Mouse (Mus musculus) heart, embryonic 16.5 days (tissue): ENCODE measurements around the gene Tubgcp4. TPM values are rescaled to one million over a fixed set of nuclear protein-coding genes. Genes with fewer than 3 reads are reported as not detected.

Experiments
- ATAC-seq: fragments of 200-750 bp; cut with Nextera tagmentation; replicated peaks from 2 replicates; pipeline ENCODE4 v1.8.0; 2017; ENCODE audit warnings: moderate number of reproducible peaks; ENCODE audit not compliant: insufficient read depth, low FRiP score; ENCODE audit errors: extremely low read depth
- H3K27ac ChIP-seq: fragments of 300-500 bp; sonication (generic); 2 replicates; pipeline ENCODE4 v1.5.1; 2014; ENCODE audit warnings: mild to moderate bottlenecking, low read length, control low read depth, moderate library complexity
- H3K27me3 ChIP-seq: fragments of 300-500 bp; sonication (generic); 2 replicates; pipeline ENCODE4 v1.6.1; 2014; ENCODE audit warnings: low read length, mixed read lengths; ENCODE audit not compliant: control insufficient read depth, insufficient read depth
- H3K36me3 ChIP-seq: fragments of 300-500 bp; sonication (generic); 2 replicates; pipeline ENCODE4 v1.6.1; 2014; ENCODE audit not compliant: control insufficient read depth, insufficient read depth
- H3K4me1 ChIP-seq: fragments of 300-500 bp; sonication (generic); 2 replicates; pipeline ENCODE4 v1.6.1; 2014; ENCODE audit warnings: low read length, mixed read lengths; ENCODE audit not compliant: control insufficient read depth, insufficient read depth
- H3K4me2 ChIP-seq: fragments of 300-500 bp; sonication (generic); 2 replicates; pipeline ENCODE4 v1.6.1; 2014; ENCODE audit warnings: low read depth, mild to moderate bottlenecking, control low read depth, low read length
- H3K4me3 ChIP-seq: fragments of 300-500 bp; sonication (generic); 2 replicates; pipeline ENCODE4 v1.5.1; 2014; ENCODE audit warnings: mild to moderate bottlenecking, control low read depth, low read length
- H3K9ac ChIP-seq: fragments of 300-500 bp; sonication (generic); 2 replicates; pipeline ENCODE4 v1.6.1; 2014; ENCODE audit warnings: low read length, control low read depth
- H3K9me3 ChIP-seq: fragments of 300-500 bp; sonication (generic); replicated peaks from 2 replicates; pipeline ENCODE4 v1.6.1; 2016; ENCODE audit warnings: low read length; ENCODE audit not compliant: control insufficient read depth
- WGBS: fragments of 180-500 bp; shearing (Covaris S2); extraction: QIAGEN DNeasy Blood & Tissue Kit; methylation state at CpG from one replicate; pipeline ENCODE4 v1.1.7; 2014; 5-methylcytosine and 5-hydroxymethylcytosine counted together
- polyA plus RNA-seq: library from polyadenylated mRNA; unstranded; fragments of >200 nt; fragmentation: Nextera tagmentation; extraction: Ambion mirVana; gene quantifications from 2 replicates; pipeline ENCODE4 v1.2.1, GENCODE M21; 2015

The Tubgcp4 gene
- polyA plus RNA-seq, 1 experiment from 2014 or later: 36.1 TPM

DNA sequence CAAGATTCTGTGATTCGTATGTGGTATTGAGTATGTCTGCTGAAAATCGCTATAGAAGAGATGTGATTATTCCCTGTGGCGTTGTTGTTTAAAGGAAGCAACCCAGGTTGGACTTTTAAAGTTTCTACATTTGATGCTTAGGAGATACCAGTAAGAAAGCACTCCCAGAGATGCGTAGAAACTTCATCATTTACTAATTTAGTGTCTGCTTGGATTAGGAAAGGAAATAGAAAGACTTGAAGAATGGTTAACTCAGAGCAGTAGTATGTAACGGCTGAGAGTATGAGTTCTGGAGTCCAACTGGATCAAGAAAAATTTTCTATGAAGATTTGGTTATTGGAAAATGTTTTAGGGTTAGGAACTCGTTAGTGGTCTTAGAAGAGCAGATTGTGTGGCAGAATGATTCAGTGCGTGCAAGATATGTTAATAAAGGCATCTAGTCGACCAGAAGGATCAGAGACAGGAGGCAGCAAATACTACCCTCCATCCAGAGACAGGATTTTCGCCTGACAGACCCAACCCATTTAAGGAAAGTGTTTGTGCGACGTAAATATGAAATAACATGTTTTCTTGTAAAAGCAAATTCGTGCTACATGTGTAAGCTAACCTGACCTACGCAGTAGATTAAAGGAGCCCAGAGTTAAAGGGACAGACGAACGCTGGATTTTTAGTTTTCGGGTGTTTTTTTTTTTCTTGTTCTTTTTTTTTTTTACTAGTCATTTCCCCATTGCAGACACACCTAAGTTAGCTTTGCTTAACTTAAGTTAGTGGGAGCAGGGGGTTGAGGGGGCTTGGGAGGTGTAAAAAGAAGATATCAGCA lies 29.0 kb upstream of the Tubgcp4 start:
- no peaks in the 10 kb centered on the region for H3K9me3 ChIP-seq
- peaks cover 23% of the 10 kb centered on the region for H3K4me1 ChIP-seq
- WGBS: 68% methylated on average over 16 of the region's 16 CpGs
- H3K4me2 ChIP-seq: peak overlapping the region; percentile 94
- H3K4me3 ChIP-seq: peak overlapping the region; percentile 82
- H3K36me3 ChIP-seq: peaks cover 15% of the 10 kb centered on the region
- H3K9ac ChIP-seq: peak overlapping the region; percentile 80
- peak overlapping the region; percentile 99 for H3K27ac ChIP-seq
- no peak for ATAC-seq
- no peaks in the 10 kb centered on the region for H3K27me3 ChIP-seq

DNA sequence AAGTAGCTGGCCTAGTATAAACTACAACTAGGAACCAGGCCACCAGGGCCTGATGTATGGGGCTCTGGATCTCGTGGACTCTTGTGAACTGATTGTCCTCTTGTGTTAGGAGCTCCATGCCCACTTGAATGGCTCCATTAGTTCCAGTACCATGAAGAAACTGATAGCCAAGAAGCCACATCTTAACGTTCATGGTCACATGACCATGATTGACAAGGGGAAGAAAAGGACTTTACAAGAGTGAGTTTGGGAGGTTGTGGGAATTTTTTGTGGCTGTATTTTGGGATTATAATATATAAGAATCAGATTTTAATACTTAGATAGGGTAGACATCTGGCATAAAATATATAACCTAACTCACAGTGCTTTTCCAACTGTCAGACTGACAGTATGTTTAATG lies 28.0 kb upstream of the Tubgcp4 start:
- Histone ChIP-seq H3K4me2 (no peak overlapping the region), H3K27ac (no peak overlapping the region), H3K4me3 (no peak overlapping the region), H3K4me1 (peaks cover 23% of the 10 kb centered on the region), H3K9ac (no peak overlapping the region), H3K27me3 (no peaks in the 10 kb centered on the region), H3K36me3 (peaks cover 15% of the 10 kb centered on the region), H3K9me3 (no peaks in the 10 kb centered on the region)
- WGBS: 65% methylated on average over 2 of the region's 2 CpGs
- ATAC-seq: no peak

DNA sequence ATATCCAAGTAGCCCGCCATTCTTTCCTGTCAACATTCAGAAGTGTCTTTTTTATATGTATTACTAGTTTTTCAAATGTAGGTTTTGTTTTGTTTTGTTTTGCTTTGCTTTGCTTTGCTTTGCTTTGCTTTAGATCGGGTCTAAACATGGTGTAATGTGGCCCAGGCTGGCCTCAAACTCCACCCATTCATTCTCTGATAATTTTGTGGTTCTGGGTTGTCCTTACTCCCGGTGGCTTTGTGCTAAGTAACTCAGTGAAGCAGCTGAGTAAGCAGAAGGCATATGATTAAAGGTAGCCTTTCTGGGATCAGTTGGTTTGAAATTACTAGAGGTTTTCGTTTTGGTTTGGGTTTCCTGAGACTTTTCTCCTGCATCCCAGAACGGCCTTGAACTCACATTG lies 20.8 kb upstream of the Tubgcp4 start:
- H3K36me3 ChIP-seq: peaks cover 14% of the 10 kb centered on the region

DNA sequence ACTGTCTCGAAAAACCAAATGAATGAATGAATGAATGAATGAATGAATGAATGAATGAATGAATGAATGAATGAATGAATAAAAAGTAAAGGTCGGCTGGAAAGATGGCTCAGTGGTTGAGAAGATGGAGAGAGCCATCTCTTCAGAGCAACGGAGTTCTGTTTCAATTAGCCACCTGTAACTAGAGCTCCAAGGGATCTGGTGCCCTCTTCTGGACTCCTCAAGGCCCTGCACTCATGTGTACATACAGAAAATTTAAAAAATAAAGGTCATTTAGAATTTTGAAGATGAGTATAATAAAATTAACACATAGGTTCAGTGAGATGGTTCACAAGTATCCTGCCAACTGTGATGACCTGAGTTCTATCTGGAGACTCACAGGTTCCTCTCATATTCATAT lies 17.4 kb upstream of the Tubgcp4 start:
- no peak overlapping the region for H3K4me3 ChIP-seq
- H3K9ac ChIP-seq: no peak overlapping the region
- H3K4me1 ChIP-seq: no peaks in the 10 kb centered on the region
- peaks cover 14% of the 10 kb centered on the region for H3K36me3 ChIP-seq
- no peak for ATAC-seq
- no peaks in the 10 kb centered on the region for H3K27me3 ChIP-seq
- H3K9me3 ChIP-seq: no peaks in the 10 kb centered on the region
- H3K4me2 ChIP-seq: no peak overlapping the region
- H3K27ac ChIP-seq: no peak overlapping the region
- 82% methylated on average over 3 of the region's 3 CpGs for WGBS

More for the DNA sequence above, 20.8 kb upstream of the Tubgcp4 start:
- Histone ChIP-seq H3K27ac (no peak overlapping the region), H3K4me1 (no peaks in the 10 kb centered on the region), H3K9me3 (no peaks in the 10 kb centered on the region), H3K27me3 (no peaks in the 10 kb centered on the region), H3K9ac (no peak overlapping the region), H3K4me2 (no peak overlapping the region), H3K4me3 (no peak overlapping the region)
- ATAC-seq: no peak
- WGBS: 80% methylated on average over 5 of the region's 5 CpGs

DNA sequence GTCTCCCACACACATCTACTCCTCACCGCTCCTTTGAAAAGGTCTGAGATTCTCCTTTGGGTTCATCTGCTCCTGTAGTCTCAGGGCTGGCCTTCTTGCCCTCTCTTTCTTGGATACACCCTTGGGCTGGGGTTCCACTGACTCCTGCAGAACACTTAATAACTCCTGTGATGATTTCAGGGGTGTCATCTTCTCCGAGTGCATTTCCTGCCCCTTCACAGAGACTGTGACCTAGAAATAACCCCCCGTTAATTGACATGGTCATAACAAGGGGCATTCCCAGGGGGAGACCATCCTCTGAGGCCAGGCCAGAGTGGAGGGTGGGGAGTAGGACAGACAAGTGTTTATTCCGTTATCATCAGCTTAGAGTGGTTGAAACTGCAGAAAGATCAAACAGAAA lies 1.3 kb upstream of the Tubgcp4 start:
- H3K27ac ChIP-seq: no peak overlapping the region
- H3K27me3 ChIP-seq: no peaks in the 10 kb centered on the region
- no peaks in the 10 kb centered on the region for H3K9me3 ChIP-seq
- H3K4me2 ChIP-seq: peak overlapping the region; percentile 85
- WGBS: 41% methylated on average over 4 of the region's 4 CpGs
- H3K36me3 ChIP-seq: peaks cover 8% of the 10 kb centered on the region
- peaks cover 18% of the 10 kb centered on the region for H3K4me1 ChIP-seq
- H3K9ac ChIP-seq: peak overlapping the region; percentile 89
- H3K4me3 ChIP-seq: peak overlapping the region; percentile 97
- no peak for ATAC-seq

DNA sequence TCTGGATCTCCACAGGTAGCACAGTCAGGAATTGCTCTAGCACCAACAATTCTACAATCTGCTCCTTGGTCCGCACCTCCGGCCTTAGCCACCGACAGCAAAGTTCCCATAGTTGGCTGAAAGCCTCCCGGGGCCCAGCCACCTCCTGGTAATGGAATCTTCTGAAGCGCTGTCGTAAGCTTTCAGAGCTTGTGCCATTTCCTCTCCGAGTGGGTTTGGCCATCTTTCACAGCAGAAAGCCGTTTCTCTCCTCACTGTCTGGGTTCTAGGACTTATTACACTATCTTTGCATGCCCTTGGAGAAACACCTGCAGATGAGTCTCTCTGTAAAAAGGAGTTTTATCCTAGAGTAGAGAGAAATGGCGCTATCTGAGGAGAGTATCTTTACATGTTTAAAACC lies 552 bp upstream of the Tubgcp4 start:
- WGBS: 2% methylated on average over 9 of the region's 9 CpGs
- peak overlapping the region; percentile 89 for H3K9ac ChIP-seq
- peak overlapping the region; percentile 97 for H3K4me3 ChIP-seq
- H3K27me3 ChIP-seq: no peaks in the 10 kb centered on the region
- ATAC-seq: no peak
- H3K9me3 ChIP-seq: no peaks in the 10 kb centered on the region
- H3K4me1 ChIP-seq: peaks cover 18% of the 10 kb centered on the region
- peaks cover 8% of the 10 kb centered on the region for H3K36me3 ChIP-seq
- H3K27ac ChIP-seq: peak overlapping the region; percentile 90
- peak overlapping the region; percentile 85 for H3K4me2 ChIP-seq

DNA sequence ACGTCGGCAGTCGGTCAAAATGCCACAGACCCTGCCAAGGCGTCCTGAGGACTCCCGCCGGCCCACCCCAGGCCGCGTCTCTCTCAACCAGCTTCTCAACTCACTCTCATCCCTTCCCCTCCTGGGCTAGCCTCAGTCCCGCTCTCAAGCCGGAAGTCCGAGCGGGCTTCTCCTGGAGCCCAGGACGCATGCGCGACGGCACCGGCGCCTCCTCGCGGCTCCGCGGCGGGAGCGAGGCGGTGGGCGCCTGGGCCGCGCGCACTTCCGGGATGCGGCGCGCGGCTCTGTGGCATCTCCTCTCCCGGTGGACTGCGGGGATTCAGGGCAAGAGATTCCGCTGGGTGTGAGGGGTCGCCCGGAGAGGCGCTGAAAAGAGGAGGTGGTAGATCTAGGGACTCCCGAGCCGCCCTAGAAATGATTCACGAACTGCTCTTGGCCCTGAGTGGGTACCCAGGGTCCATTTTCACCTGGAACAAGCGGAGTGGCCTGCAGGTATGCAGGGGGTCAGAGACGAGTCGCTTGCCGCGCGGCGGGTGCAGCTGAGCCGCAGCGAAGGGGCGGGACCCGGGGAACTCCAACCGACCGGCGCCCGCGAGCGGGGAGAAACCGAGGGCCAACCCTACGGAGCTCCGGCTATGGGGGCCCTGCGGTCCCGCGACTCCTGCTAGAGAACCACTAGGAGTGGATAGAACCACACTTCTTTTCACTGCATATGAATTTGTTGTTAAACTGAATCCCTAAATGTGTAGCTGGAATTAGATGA lies 707 bp downstream of the Tubgcp4 start, which contains the start of gene Zscan29:
Gene Zscan29, minus strand, starts transcription at position 146 of the 763 bp plus-strand sequence.
- Histone ChIP-seq H3K9me3 (no peaks in the 10 kb centered on the region), H3K4me2 (peak within 1 kb of the TSS; percentile 85), H3K27me3 (no peaks in the 10 kb centered on the region), H3K27ac (peak within 1 kb of the TSS; percentile 90), H3K9ac (peak within 1 kb of the TSS; percentile 89), H3K36me3 (peaks cover 15% of the 10 kb centered on the region), H3K4me3 (peak within 1 kb of the TSS; percentile 97), H3K4me1 (peaks cover 18% of the 10 kb centered on the region)
- under 1% methylated on average over 66 of the region's 66 CpGs for WGBS
- peak; percentile 95 for ATAC-seq

DNA sequence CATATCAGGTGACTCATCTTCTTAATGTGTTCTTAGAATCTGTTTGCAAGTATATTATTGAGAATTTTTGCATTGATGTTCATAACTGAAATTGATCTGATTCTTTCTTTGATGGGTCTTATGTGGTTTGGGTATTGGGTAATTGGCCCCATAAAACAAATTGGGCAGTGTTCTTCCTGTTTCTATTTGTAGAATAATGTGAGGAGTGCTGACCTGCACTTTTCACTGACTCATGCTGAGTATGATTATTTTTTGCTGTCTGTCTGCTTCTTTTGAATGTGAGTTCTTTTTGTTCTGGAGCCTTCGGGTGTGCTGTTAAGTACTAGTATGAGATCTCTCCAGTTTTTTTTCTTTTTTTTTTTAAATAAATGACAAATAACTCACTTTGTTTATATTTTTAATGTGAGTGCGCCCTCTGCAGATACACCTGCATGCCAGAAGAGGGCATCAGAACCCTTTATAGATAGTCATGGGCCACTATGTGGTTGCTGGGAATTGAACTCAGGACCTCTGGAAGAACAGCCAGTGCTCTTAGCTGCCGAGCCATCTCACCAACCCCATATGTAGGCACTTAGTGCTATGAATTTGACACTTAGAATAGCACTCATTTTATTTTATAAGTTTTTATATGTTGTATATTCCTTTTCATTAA lies 8.5 kb downstream of the Tubgcp4 start:
- no peak for ATAC-seq
- no peaks in the 10 kb centered on the region for H3K9me3 ChIP-seq
- H3K27me3 ChIP-seq: no peaks in the 10 kb centered on the region
- no peaks in the 10 kb centered on the region for H3K4me1 ChIP-seq
- H3K36me3 ChIP-seq: peaks cover 32% of the 10 kb centered on the region
- 91% methylated on average over 3 of the region's 3 CpGs for WGBS
- no peak overlapping the region for H3K4me2 ChIP-seq
- H3K4me3 ChIP-seq: no peak overlapping the region
- no peak overlapping the region for H3K27ac ChIP-seq
- no peak overlapping the region for H3K9ac ChIP-seq
